Mouse (Mus musculus) stomach, postnatal 0 days (tissue): ENCODE data around the gene Zgpat. TPM values are rescaled to one million over a fixed set of nuclear protein-coding genes. Genes with fewer than 3 reads are reported as not detected.

Source experiments
- ATAC-seq: fragments of 200-750 bp; cut with Nextera tagmentation; 2 replicates; pipeline ENCODE4 v1.8.0; 2017; ENCODE audit not compliant: low FRiP score, low TSS enrichment
- DNase-seq: peaks from one replicate; pipeline ENCODE4 v3.0.0-alpha.2; 2016; ENCODE audit warnings: low spot score
- H3K27ac ChIP-seq: fragments of 300-500 bp; sonication (generic); replicated peaks from 2 replicates; pipeline ENCODE4 v1.5.1; 2014; ENCODE audit warnings: mild to moderate bottlenecking, control low read depth
- H3K27me3 ChIP-seq: fragments of 300-500 bp; sonication (generic); 2 replicates; pipeline ENCODE4 v1.6.1; 2014; ENCODE audit warnings: low read length; ENCODE audit not compliant: control insufficient read depth, insufficient read depth
- H3K36me3 ChIP-seq: fragments of 300-500 bp; sonication (generic); 2 replicates; pipeline ENCODE4 v1.6.1; 2014; ENCODE audit warnings: low read length, mixed read lengths; ENCODE audit not compliant: control insufficient read depth, insufficient read depth
- H3K4me1 ChIP-seq: fragments of 300-500 bp; sonication (generic); replicated peaks from 2 replicates; pipeline ENCODE4 v1.6.1; 2014; ENCODE audit warnings: antibody characterized with exemption; ENCODE audit not compliant: control insufficient read depth, insufficient read depth
- H3K4me2 ChIP-seq: fragments of 300-500 bp; sonication (generic); replicated peaks from 2 replicates; pipeline ENCODE4 v1.6.1; 2014; ENCODE audit warnings: low read depth, mild to moderate bottlenecking, control low read depth, moderate library complexity
- H3K4me3 ChIP-seq: fragments of 300-500 bp; sonication (generic); 2 replicates; pipeline ENCODE4 v1.5.1; 2014; ENCODE audit warnings: low read depth, low read length, control low read depth
- H3K9ac ChIP-seq: fragments of 300-500 bp; sonication (generic); 2 replicates; pipeline ENCODE4 v1.6.1; 2014; ENCODE audit warnings: mild to moderate bottlenecking, low read length, control low read depth, mixed read lengths
- H3K9me3 ChIP-seq: fragments of 300-500 bp; sonication (generic); 2 replicates; pipeline ENCODE4 v1.6.1; 2016; ENCODE audit warnings: low read length; ENCODE audit not compliant: control insufficient read depth
- CTCF ChIP-seq: IDR thresholded peaks from 2 replicates; pipeline ENCODE4 v1.5.1; 2016; ENCODE audit warnings: antibody characterized with exemption, low read depth, mild to moderate bottlenecking, moderate library complexity
- EP300 ChIP-seq: optimal IDR thresholded peaks from 2 replicates; pipeline ENCODE3; 2016; ENCODE audit warnings: antibody characterized with exemption
- WGBS: fragments of 180-500 bp; shearing (Covaris S2); extraction: QIAGEN DNeasy Blood & Tissue Kit; methylation state at CpG from one replicate; pipeline ENCODE4 v1.1.7; 2014; 5-methylcytosine and 5-hydroxymethylcytosine counted together
- polyA plus RNA-seq: library from polyadenylated mRNA; unstranded; fragments of >200 nt; fragmentation: Nextera tagmentation; extraction: Ambion mirVana; gene quantifications from 2 replicates; pipeline ENCODE4 v1.2.1, GENCODE M21; 2015

The Zgpat gene
- polyA plus RNA-seq, 1 experiment from 2014 or later: 15.5 TPM

DNA sequence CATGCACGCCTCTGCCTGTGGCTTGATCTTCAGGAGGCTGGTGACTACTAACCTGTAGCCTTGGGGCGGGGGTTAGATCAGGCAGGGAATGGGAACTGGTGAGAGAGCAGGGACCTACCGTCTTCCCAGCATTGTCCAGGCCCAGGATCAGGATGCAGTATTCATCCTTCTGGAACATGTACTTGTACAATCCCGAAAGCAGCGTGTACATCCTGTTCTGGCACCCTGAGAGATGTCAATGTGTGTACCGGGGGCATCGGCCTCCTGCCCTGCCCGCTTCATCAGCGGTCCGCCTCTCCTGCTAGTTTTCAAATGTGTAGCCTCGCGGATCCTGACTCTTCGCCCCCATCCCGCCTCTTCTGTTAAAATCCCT is 255 bp upstream of the Zgpat start:
- H3K27me3 ChIP-seq: no peaks in the 10 kb centered on the region
- TF ChIP-seq CTCF (no peak), EP300 (no peak)
- DNase-seq (no peak), ATAC-seq (no peak)
- H3K4me2 ChIP-seq: peak overlapping the region; percentile 97
- peak overlapping the region; percentile 71 for H3K4me3 ChIP-seq
- H3K9me3 ChIP-seq: no peaks in the 10 kb centered on the region
- peaks cover 5% of the 10 kb centered on the region for H3K4me1 ChIP-seq
- peaks cover 7% of the 10 kb centered on the region; the same call in 1 of the 2 replicates for H3K36me3 ChIP-seq
- WGBS: 6% methylated on average over 14 of the region's 14 CpGs
- peak overlapping the region; percentile 91 for H3K9ac ChIP-seq
- H3K27ac ChIP-seq: no peak overlapping the region; the same call in 1 of the 2 replicates

DNA sequence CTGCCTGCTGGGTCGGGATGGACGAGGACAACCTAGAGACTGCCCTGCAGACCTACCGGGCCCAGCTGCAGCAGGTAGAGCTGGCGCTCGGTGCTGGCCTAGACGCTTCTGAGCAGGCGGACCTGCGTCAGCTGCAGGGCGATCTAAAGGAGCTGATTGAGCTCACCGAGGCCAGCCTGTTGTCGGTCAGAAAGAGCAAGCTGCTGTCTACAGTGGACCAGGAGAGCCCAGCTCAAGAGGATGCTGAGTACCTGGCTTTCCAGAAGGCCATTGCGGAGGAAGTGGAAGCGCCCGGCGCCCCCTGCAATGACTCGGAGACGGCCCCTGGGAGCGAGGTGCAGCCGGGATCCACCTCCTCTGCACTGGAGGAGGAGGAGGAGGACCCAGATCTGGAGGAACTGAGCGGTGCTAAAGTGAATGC is 937 bp downstream of the Zgpat start:
- ATAC-seq (peak; percentile 74), DNase-seq (no peak)
- Histone ChIP-seq H3K27me3 (no peaks in the 10 kb centered on the region), H3K4me2 (peak overlapping the region; percentile 97), H3K36me3 (peaks cover 7% of the 10 kb centered on the region; the same call in 1 of the 2 replicates), H3K27ac (peak overlapping the region; percentile 94), H3K4me1 (peaks cover 5% of the 10 kb centered on the region), H3K9ac (peak overlapping the region; percentile 91), H3K4me3 (peak overlapping the region; percentile 71), H3K9me3 (no peaks in the 10 kb centered on the region)
- TF ChIP-seq EP300 (no peak), CTCF (no peak)
- under 1% methylated on average over 20 of the region's 20 CpGs for WGBS

GRCm38 (mm10) chr2:181370001-181370400 is 5.3 kb downstream of the Zgpat start:
- Histone ChIP-seq H3K9ac (no peak overlapping the region), H3K4me2 (no peak overlapping the region), H3K27ac (no peak overlapping the region), H3K27me3 (no peaks in the 10 kb centered on the region), H3K4me3 (no peak overlapping the region), H3K9me3 (no peaks in the 10 kb centered on the region), H3K4me1 (0 out of 2 replicates have a peak, but pooled peaks cover 2% of the 10 kb centered on the region), H3K36me3 (no peaks in the 10 kb centered on the region)
- no peak for ATAC-seq
- WGBS: 96% methylated on average over 5 of the region's 5 CpGs
- TF ChIP-seq CTCF: peak; percentile 30
- TF ChIP-seq EP300: no peak
- DNase-seq: no peak

DNA sequence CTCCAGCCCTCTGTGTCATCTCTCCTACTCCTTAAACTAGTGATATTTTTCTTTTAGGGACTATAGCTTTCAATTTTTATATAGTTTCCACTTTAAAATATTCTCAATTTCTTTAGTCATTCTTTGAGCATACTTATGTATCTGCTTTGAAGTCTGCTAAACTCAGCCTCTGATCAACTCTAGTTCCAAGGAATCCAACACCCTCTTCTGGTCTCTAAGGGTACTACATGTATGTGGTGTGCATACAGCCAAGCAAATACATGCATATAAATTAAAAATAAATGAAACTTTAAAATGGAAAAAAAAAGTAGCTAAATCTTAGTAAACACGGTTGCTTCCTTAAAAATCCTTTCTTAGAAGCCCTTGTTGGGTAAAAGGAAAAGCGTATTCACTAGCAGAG is 11.1 kb downstream of the Zgpat start:
- peak; percentile 72 for TF ChIP-seq CTCF
- TF ChIP-seq EP300: no peak
- no peak for DNase-seq
- 91% methylated on average over 2 of the region's 2 CpGs for WGBS
- H3K4me1 ChIP-seq: no peaks in the 10 kb centered on the region
- H3K4me2 ChIP-seq: no peak overlapping the region
- H3K36me3 ChIP-seq: peaks cover 18% of the 10 kb centered on the region
- no peaks in the 10 kb centered on the region for H3K9me3 ChIP-seq
- H3K27me3 ChIP-seq: no peaks in the 10 kb centered on the region
- H3K4me3 ChIP-seq: no peak overlapping the region
- ATAC-seq: no peak
- no peak overlapping the region for H3K9ac ChIP-seq
- H3K27ac ChIP-seq: no peak overlapping the region

GRCm38 (mm10) chr2:181377230-181377629 is 12.5 kb downstream of the Zgpat start:
- ATAC-seq (no peak), DNase-seq (no peak)
- 80% methylated on average over 2 of the region's 2 CpGs for WGBS
- H3K9me3 ChIP-seq: no peaks in the 10 kb centered on the region
- no peak overlapping the region for H3K27ac ChIP-seq
- no peak overlapping the region for H3K4me3 ChIP-seq
- H3K27me3 ChIP-seq: no peaks in the 10 kb centered on the region
- H3K36me3 ChIP-seq: peaks cover 19% of the 10 kb centered on the region
- no peak overlapping the region for H3K9ac ChIP-seq
- no peaks in the 10 kb centered on the region for H3K4me1 ChIP-seq
- TF ChIP-seq EP300 (no peak), CTCF (no peak)
- H3K4me2 ChIP-seq: no peak overlapping the region

DNA sequence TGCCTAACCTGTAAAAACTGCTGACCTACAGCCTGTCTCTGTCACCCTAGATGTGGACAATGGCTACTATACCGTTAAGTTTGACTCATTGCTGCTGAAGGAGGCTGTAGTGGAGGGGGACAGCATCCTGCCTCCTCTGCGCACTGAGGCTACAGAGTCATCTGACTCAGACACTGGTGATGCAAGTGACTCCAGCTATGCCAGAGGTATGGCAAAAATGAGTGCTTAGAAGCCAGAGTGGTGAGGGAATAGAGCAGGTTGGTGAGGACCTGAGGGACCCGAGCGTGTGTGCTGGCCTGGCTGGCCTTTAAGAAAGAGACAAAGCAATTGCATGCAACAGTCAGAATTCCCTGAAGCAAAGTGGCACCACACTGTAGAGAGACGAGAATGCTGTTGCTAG is 14.0 kb downstream of the Zgpat start:
- 90% methylated on average over 5 of the region's 5 CpGs for WGBS
- H3K27me3 ChIP-seq: no peaks in the 10 kb centered on the region
- DNase-seq (no peak), ATAC-seq (no peak)
- no peak overlapping the region for H3K9ac ChIP-seq
- H3K36me3 ChIP-seq: peaks cover 24% of the 10 kb centered on the region
- no peaks in the 10 kb centered on the region for H3K4me1 ChIP-seq
- no peak overlapping the region for H3K27ac ChIP-seq
- no peaks in the 10 kb centered on the region for H3K9me3 ChIP-seq
- no peak overlapping the region for H3K4me3 ChIP-seq
- H3K4me2 ChIP-seq: no peak overlapping the region
- TF ChIP-seq EP300 (no peak), CTCF (no peak)
